Mouse (Mus musculus): ENCODE results near the gene Nploc4. TPM values are rescaled to one million over a fixed set of nuclear protein-coding genes. Genes with fewer than 3 reads are reported as not detected.

Nploc4 gene
- total and polyA plus RNA-seq, 2 experiments from 2014 or later, result 28.3 to 65.8 TPM

DNA sequence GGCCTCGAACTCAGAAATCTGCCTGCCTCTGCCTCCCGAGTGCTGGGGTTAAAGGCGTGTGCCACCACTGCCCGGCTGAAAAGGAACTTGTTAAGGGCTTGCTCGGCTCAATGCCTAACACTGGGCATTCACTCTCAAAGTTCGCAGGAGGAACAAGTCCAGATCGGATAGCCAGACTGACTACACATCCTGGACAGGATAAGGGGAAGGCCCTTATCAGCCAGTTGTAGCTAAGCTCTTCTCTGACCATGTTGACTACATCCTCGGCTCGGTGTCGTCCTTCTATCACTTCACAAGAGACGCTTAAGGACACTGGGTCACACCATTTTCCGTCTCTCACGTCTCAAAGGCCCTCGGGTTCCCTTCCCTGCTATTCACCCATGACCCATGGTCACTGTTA lies 19.9 kb upstream of the Nploc4 start:
- Histone ChIP-seq H3K4me3 (ENCODE audit: low read length) (peak overlapping the region; percentile 49), H3K9ac (replicated peaks; ENCODE audit: low read length) (peak overlapping the region; percentile 66), H3K27me3 (ENCODE audit: insufficient read depth, low read length) (no peaks in the 10 kb centered on the region), H3K36me3 (ENCODE audit: insufficient read depth, low read length) (peaks cover 16% of the 10 kb centered on the region; the same call in 1 of the 2 replicates), H3K4me1 (ENCODE audit: insufficient read depth, low read length) (peaks cover 8% of the 10 kb centered on the region; the same call in 1 of the 2 replicates), H3K9me3 (ENCODE audit: low read length) (no peaks in the 10 kb centered on the region), H3K27ac (peak overlapping the region; percentile 76), H3K4me2 (ENCODE audit: low read depth, low read length) (peak overlapping the region; percentile 93)
- no peak for TF ChIP-seq CTCF (IDR thresholded peaks at IDR 0.05; ENCODE audit: low read depth)
- ATAC-seq (0 out of 2 replicates have a peak, but pooled peaks have one; percentile 1), DNase-seq (ENCODE audit: low spot score) (no peak)
- WGBS, result 34% methylated on average over 14 of the region's 14 CpGs

DNA sequence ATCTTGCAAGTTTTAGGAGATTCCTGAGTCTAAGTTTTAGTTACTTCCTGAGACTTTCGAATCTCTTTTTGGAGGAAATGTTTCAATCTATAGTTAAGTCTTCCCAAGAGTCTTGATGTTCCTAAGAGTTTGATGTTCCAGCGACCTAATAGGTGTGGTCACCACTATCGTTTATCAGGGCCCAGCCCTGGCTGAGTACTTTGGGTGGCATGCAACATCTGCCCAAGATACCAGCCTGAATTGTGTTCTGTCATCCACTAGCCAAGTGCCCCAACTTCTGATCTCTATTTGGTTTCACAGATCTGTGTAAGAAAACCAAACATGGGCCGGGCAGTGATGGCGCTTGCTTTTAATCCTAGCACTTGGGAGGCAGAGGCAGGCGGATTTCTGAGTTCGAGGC lies 17.9 kb upstream of the Nploc4 start:
- Histone ChIP-seq H3K27me3 (ENCODE audit: insufficient read depth, low read length) (no peaks in the 10 kb centered on the region), H3K4me1 (ENCODE audit: insufficient read depth, low read length) (peaks cover 8% of the 10 kb centered on the region; the same call in 1 of the 2 replicates), H3K36me3 (ENCODE audit: insufficient read depth, low read length) (no peaks in the 10 kb centered on the region), H3K4me2 (ENCODE audit: low read depth, low read length) (no peak overlapping the region), H3K4me3 (ENCODE audit: low read length) (no peak overlapping the region), H3K9me3 (ENCODE audit: low read length) (no peaks in the 10 kb centered on the region), H3K27ac (no peak overlapping the region), H3K9ac (replicated peaks; ENCODE audit: low read length) (no peak overlapping the region)
- DNase-seq (ENCODE audit: low spot score) (no peak), ATAC-seq (no peak)
- TF ChIP-seq CTCF (IDR thresholded peaks at IDR 0.05; ENCODE audit: low read depth), result no peak
- 95% methylated on average over 7 of the region's 7 CpGs for WGBS

DNA sequence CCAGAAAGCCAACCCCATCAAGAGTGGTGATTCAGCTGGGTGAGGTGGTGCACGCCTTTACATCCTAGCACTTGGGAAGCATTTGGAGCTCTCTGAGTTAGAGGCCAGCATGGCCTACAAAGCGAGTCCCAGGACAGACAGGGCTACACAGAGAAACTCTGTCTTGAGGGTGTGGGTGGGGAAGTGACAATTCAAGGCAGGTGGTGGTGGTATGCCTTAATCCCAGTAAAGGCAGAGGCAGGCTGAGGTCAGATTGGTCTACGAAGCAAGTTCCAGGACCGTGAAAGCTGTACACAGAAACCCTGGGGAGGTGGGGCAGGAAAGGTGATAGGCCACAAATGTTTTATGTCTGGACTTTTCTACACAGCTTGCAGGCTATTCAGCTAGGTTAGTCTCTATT lies 17.5 kb upstream of the Nploc4 start:
- peaks cover 8% of the 10 kb centered on the region; the same call in 1 of the 2 replicates for H3K4me1 ChIP-seq (ENCODE audit: insufficient read depth, low read length)
- H3K9ac ChIP-seq (replicated peaks; ENCODE audit: low read length), result no peak overlapping the region
- no peak overlapping the region for H3K27ac ChIP-seq
- no peaks in the 10 kb centered on the region for H3K9me3 ChIP-seq (ENCODE audit: low read length)
- no peak for TF ChIP-seq CTCF (IDR thresholded peaks at IDR 0.05; ENCODE audit: low read depth)
- no peaks in the 10 kb centered on the region for H3K36me3 ChIP-seq (ENCODE audit: insufficient read depth, low read length)
- WGBS, result 96% methylated on average over 4 of the region's 4 CpGs
- DNase-seq (ENCODE audit: low spot score) (no peak), ATAC-seq (no peak)
- no peaks in the 10 kb centered on the region for H3K27me3 ChIP-seq (ENCODE audit: insufficient read depth, low read length)
- H3K4me2 ChIP-seq (ENCODE audit: low read depth, low read length), result no peak overlapping the region
- no peak overlapping the region for H3K4me3 ChIP-seq (ENCODE audit: low read length)

DNA sequence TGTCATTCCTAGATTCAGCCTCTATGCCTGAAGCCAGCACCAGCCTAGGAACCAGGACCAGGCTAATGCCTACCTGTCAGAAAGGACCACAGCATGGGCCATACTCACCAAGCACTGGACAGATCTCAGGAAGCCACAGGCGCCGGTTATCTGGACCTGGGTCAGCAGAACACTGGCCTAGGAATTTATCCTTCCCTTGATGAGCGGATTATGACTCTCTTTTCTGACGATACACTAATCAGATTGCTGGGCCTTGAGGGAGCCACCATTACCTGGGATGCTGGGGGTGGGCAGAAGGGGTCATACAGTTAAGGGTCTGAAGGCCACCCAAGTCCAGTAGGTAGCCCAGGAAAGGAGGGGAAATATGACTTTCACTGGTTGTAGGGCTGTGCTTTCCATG lies 15.8 kb upstream of the Nploc4 start, which contains the start of gene Pde6g:
Gene Pde6g, minus strand, starts transcription at position 195 of the 400 bp plus-strand sequence.
- no peak within 1 kb of the TSS for H3K4me2 ChIP-seq (ENCODE audit: low read depth, low read length)
- H3K27me3 ChIP-seq (ENCODE audit: insufficient read depth, low read length), result no peaks in the 10 kb centered on the region
- H3K9ac ChIP-seq (replicated peaks; ENCODE audit: low read length), result no peak within 1 kb of the TSS
- 92% methylated on average over 4 of the region's 4 CpGs for WGBS
- TF ChIP-seq CTCF (IDR thresholded peaks at IDR 0.05; ENCODE audit: low read depth), result no peak
- 0 out of 2 replicates have a peak, but pooled peaks cover 4% of the 10 kb centered on the region for H3K4me1 ChIP-seq (ENCODE audit: insufficient read depth, low read length)
- DNase-seq (ENCODE audit: low spot score) (no peak), ATAC-seq (no peak)
- H3K27ac ChIP-seq, result no peak within 1 kb of the TSS
- no peaks in the 10 kb centered on the region for H3K9me3 ChIP-seq (ENCODE audit: low read length)
- H3K36me3 ChIP-seq (ENCODE audit: insufficient read depth, low read length), result no peaks in the 10 kb centered on the region
- no peak within 1 kb of the TSS for H3K4me3 ChIP-seq (ENCODE audit: low read length)

DNA sequence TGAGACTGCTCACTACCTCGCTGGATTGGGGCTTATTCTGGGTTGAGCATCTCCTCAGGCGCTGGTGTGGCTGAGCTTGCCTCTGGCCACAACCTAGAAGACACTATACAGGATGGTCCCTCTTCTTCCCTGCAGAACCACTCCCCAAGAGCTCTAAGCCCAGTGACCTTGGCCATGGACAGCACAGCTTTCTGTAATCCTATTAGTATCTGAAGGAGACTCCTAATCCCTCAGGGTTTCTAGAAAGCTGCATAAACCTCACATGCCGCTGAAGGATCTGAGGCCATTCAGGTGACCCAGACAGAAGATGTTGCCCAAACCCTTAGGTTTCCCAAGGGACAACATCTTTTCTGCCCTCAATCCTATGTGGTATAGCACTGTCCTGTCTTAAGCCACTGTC lies 14.7 kb upstream of the Nploc4 start:
- 0 out of 2 replicates have a peak, but pooled peaks cover 4% of the 10 kb centered on the region for H3K4me1 ChIP-seq (ENCODE audit: insufficient read depth, low read length)
- DNase-seq (ENCODE audit: low spot score) (no peak), ATAC-seq (no peak)
- WGBS, result 68% methylated on average over 3 of the region's 3 CpGs
- no peaks in the 10 kb centered on the region for H3K9me3 ChIP-seq (ENCODE audit: low read length)
- H3K4me3 ChIP-seq (ENCODE audit: low read length), result no peak overlapping the region
- no peak overlapping the region for H3K9ac ChIP-seq (replicated peaks; ENCODE audit: low read length)
- no peak for TF ChIP-seq CTCF (IDR thresholded peaks at IDR 0.05; ENCODE audit: low read depth)
- no peak overlapping the region for H3K4me2 ChIP-seq (ENCODE audit: low read depth, low read length)
- H3K27ac ChIP-seq, result no peak overlapping the region
- H3K27me3 ChIP-seq (ENCODE audit: insufficient read depth, low read length), result no peaks in the 10 kb centered on the region
- no peaks in the 10 kb centered on the region for H3K36me3 ChIP-seq (ENCODE audit: insufficient read depth, low read length)

GRCm38 (mm10) chr11:120447179-120447578 lies 9.7 kb upstream of the Nploc4 start:
- H3K9ac ChIP-seq (replicated peaks; ENCODE audit: low read length), result no peak overlapping the region
- H3K27ac ChIP-seq, result no peak overlapping the region
- H3K27me3 ChIP-seq (ENCODE audit: insufficient read depth, low read length), result no peaks in the 10 kb centered on the region
- 84% methylated on average over 7 of the region's 7 CpGs for WGBS
- no peak overlapping the region for H3K4me2 ChIP-seq (ENCODE audit: low read depth, low read length)
- no peak overlapping the region for H3K4me3 ChIP-seq (ENCODE audit: low read length)
- H3K36me3 ChIP-seq (ENCODE audit: insufficient read depth, low read length), result no peaks in the 10 kb centered on the region
- DNase-seq (ENCODE audit: low spot score) (no peak), ATAC-seq (no peak)
- no peak for TF ChIP-seq CTCF (IDR thresholded peaks at IDR 0.05; ENCODE audit: low read depth)
- no peaks in the 10 kb centered on the region for H3K4me1 ChIP-seq (ENCODE audit: insufficient read depth, low read length)
- H3K9me3 ChIP-seq (ENCODE audit: low read length), result no peaks in the 10 kb centered on the region

DNA sequence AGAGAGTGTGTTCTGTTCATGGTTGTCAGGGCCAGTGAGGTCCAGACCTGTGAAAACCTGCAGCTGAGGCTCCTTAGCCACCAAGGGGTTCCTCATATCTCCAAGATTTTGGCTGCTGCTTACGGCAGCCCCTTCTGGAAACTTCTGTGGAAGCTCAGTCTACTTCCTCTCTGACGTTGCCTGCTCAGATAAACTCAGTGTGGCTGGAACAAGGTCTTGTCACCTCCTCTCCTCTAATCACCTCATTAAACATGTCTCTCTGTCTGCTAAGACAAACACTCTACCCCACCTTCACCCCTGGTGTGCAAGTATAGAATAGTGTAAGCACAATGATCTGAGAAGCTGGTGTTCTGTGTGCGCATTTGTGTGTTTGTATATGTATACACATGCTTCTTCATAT lies 8.0 kb upstream of the Nploc4 start:
- Histone ChIP-seq H3K27me3 (ENCODE audit: insufficient read depth, low read length) (no peaks in the 10 kb centered on the region), H3K36me3 (ENCODE audit: insufficient read depth, low read length) (no peaks in the 10 kb centered on the region), H3K9me3 (ENCODE audit: low read length) (no peaks in the 10 kb centered on the region), H3K27ac (no peak overlapping the region), H3K4me2 (ENCODE audit: low read depth, low read length) (no peak overlapping the region), H3K9ac (replicated peaks; ENCODE audit: low read length) (no peak overlapping the region), H3K4me1 (ENCODE audit: insufficient read depth, low read length) (no peaks in the 10 kb centered on the region), H3K4me3 (ENCODE audit: low read length) (no peak overlapping the region)
- DNase-seq (ENCODE audit: low spot score) (no peak), ATAC-seq (no peak)
- TF ChIP-seq CTCF (IDR thresholded peaks at IDR 0.05; ENCODE audit: low read depth), result no peak
- 78% methylated on average over 3 of the region's 3 CpGs for WGBS

All from hindbrain, postnatal 0 days (tissue).